Mouse (Mus musculus) kidney, postnatal 25 days (tissue): ENCODE data around the gene Zfp57.
"Not testable (repeated sequence)": the region's sequence is repeated elsewhere in the genome, so short reads cannot be mapped to it uniquely, and the experiment has no call there.

Experiments used
- DNase-seq, 2 experiments: peaks; one replicate each; pipeline ENCODE4 v3.0.0; 2021; ENCODE audit warnings: mixed read lengths in 2 of 2

Zfp57 gene

GRCm38 (mm10) chr17:36997033-36997735, 3.8 kb upstream of the Zfp57 start:
- peak; percentile 77 to 94 for DNase-seq

GRCm38 (mm10) chr17:36998477-36998876, 2.5 kb upstream of the Zfp57 start:
- DNase-seq = no peak

GRCm38 (mm10) chr17:37002364-37003330, 1.7 kb downstream of the Zfp57 start:
- peak; percentile 73 for DNase-seq

GRCm38 (mm10) chr17:37003366-37003765, 2.4 kb downstream of the Zfp57 start:
- DNase-seq = no peak

- DNase-seq = no peak
These were observed 7.2 kb downstream of the Zfp57 start for GRCm38 (mm10) chr17:37008161-37008560.

- DNase-seq = no peak
These were observed 8.6 kb downstream of the Zfp57 start for GRCm38 (mm10) chr17:37009460-37010042.

- no peak for DNase-seq
These were observed 10.8 kb downstream of the Zfp57 start for GRCm38 (mm10) chr17:37011719-37012118.

- no peak for DNase-seq
These were observed 11.2 kb downstream of the Zfp57 start for GRCm38 (mm10) chr17:37012141-37012540.

GRCm38 (mm10) chr17:37016333-37016732, 15.4 kb downstream of the Zfp57 start:
- no peak for DNase-seq

GRCm38 (mm10) chr17:37018328-37018727, 17.4 kb downstream of the Zfp57 start:
- DNase-seq = no peak

- not testable (repeated sequence) for DNase-seq
These were observed 18.3 kb downstream of the Zfp57 start for GRCm38 (mm10) chr17:37019242-37019641.

- DNase-seq = no peak
These were observed 21.9 kb downstream of the Zfp57 start, which contains the start of gene Mog for GRCm38 (mm10) chr17:37022628-37023576. Gene Mog (minus strand): TSS chr17:37023398.

- no peak for DNase-seq
These were observed 25.5 kb downstream of the Zfp57 start for GRCm38 (mm10) chr17:37026425-37026824.

GRCm38 (mm10) chr17:37027486-37027885, 26.5 kb downstream of the Zfp57 start:
- DNase-seq = no peak

- no peak for DNase-seq
These were observed 27.2 kb downstream of the Zfp57 start for GRCm38 (mm10) chr17:37028212-37028611.

GRCm38 (mm10) chr17:37028683-37029120, 27.7 kb downstream of the Zfp57 start:
- DNase-seq = peak; percentile 91 to 93

- no peak for DNase-seq
These were observed 28.2 kb downstream of the Zfp57 start for GRCm38 (mm10) chr17:37029162-37029561.

GRCm38 (mm10) chr17:37039127-37039894, 38.3 kb downstream of the Zfp57 start:
- DNase-seq = no peak

- DNase-seq = no peak
These were observed 43.8 kb downstream of the Zfp57 start for GRCm38 (mm10) chr17:37044651-37045244.

- peak; percentile 81 to 91 for DNase-seq
These were observed 44.8 kb downstream of the Zfp57 start, which contains the start of gene Gabbr1 for GRCm38 (mm10) chr17:37045611-37046311. Gene Gabbr1 (plus strand): TSS chr17:37045966.
